Mouse (Mus musculus) forebrain, embryonic 15.5 days (tissue): ENCODE results near the gene Cnnm2. TPM values are rescaled to one million over a fixed set of nuclear protein-coding genes. Genes with fewer than 3 reads are reported as not detected.

Experiments
- ATAC-seq: fragments of 200-750 bp; cut with Nextera tagmentation; replicated peaks from 2 replicates; pipeline ENCODE4 v1.8.0; 2017; ENCODE audit warnings: mild to moderate bottlenecking, moderate TSS enrichment, moderate library complexity
- H3K27ac ChIP-seq: fragments of 300-500 bp; sonication (generic); replicated peaks from 2 replicates; pipeline ENCODE4 v1.5.1; 2015; ENCODE audit warnings: mild to moderate bottlenecking, inconsistent platforms
- H3K27me3 ChIP-seq: fragments of 300-500 bp; sonication (generic); 2 replicates; pipeline ENCODE4 v1.6.1; 2015; ENCODE audit warnings: inconsistent platforms
- H3K36me3 ChIP-seq: fragments of 300-500 bp; sonication (generic); 2 replicates; pipeline ENCODE4 v1.6.1; 2015; ENCODE audit warnings: mild to moderate bottlenecking, inconsistent platforms
- H3K4me1 ChIP-seq: fragments of 300-500 bp; sonication (generic); 2 replicates; pipeline ENCODE4 v1.6.1; 2015; ENCODE audit warnings: inconsistent platforms
- H3K4me2 ChIP-seq: fragments of 300-500 bp; sonication (generic); replicated peaks from 2 replicates; pipeline ENCODE4 v1.6.1; 2015; ENCODE audit warnings: mild to moderate bottlenecking, inconsistent platforms
- H3K4me3 ChIP-seq: fragments of 300-500 bp; sonication (generic); 2 replicates; pipeline ENCODE4 v1.5.1; 2015; ENCODE audit warnings: mild to moderate bottlenecking, inconsistent platforms
- H3K9ac ChIP-seq: fragments of 300-500 bp; sonication (generic); replicated peaks from 2 replicates; pipeline ENCODE4 v1.6.1; 2015; ENCODE audit warnings: mild to moderate bottlenecking, inconsistent platforms
- H3K9me3 ChIP-seq: fragments of 300-500 bp; sonication (generic); 2 replicates; pipeline ENCODE4 v1.6.1; 2016; ENCODE audit warnings: inconsistent platforms
- WGBS: fragments of 180-500 bp; shearing (Covaris S2); methylation state at CpG from one replicate; pipeline ENCODE4 v1.1.7; 2015; ENCODE audit warnings: mixed read lengths; 5-methylcytosine and 5-hydroxymethylcytosine counted together
- polyA plus RNA-seq: library from polyadenylated mRNA; unstranded; fragments of >200 nt; fragmentation: Nextera tagmentation; extraction: Ambion mirVana; gene quantifications from 2 replicates; pipeline ENCODE4 v1.2.1, GENCODE M21; 2015

Gene Cnnm2
- polyA plus RNA-seq, 1 experiment from 2014 or later: 4.1 TPM

DNA sequence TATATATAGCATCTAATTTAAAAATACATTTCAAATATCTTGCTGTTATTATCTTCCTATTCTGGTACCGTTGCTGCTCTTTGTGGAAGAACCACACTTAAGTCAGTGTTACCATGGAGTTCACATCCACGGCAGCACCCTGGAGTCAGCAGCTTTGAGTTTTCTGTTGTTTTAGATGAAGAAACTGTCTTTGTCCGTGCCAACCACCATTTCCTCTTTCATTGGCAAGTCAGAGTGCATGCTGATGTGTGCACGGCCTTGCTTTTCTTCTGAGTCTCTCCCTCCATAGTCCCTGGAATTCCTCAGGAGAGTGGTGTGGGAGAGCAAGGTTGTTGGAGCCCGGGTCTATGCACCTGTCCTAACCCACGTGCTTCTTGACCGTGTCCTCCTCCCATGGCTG lies 96.8 kb downstream of the Cnnm2 start:
- no peak overlapping the region for H3K27ac ChIP-seq
- WGBS: 86% methylated on average over 7 of the region's 7 CpGs
- no peaks in the 10 kb centered on the region for H3K27me3 ChIP-seq
- H3K36me3 ChIP-seq: no peaks in the 10 kb centered on the region
- H3K9me3 ChIP-seq: no peaks in the 10 kb centered on the region
- no peak overlapping the region for H3K9ac ChIP-seq
- H3K4me2 ChIP-seq: no peak overlapping the region
- no peak overlapping the region for H3K4me3 ChIP-seq
- no peak for ATAC-seq
- peaks cover 5% of the 10 kb centered on the region; the same call in 1 of the 2 replicates for H3K4me1 ChIP-seq

DNA sequence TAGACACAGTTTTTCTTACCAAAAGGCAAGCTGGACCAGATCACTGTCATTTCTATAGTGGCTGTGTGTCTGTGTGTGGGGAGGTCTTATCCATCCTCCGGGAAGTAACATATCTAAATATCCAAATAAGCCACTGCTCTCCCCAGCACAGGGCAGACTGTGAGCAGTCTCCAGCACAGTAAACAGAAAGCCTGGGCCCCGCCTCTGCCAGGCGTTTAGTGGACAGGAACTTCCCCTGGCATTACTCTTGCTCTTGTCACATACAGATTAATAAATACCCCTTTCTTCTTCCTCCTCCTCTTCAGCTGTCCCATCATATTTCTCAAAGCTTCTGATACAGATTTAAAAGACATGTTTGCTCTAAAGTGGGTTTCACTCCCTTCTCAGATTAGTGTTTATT lies 101.2 kb downstream of the Cnnm2 start:
- H3K36me3 ChIP-seq: no peaks in the 10 kb centered on the region
- H3K27ac ChIP-seq: no peak overlapping the region
- no peaks in the 10 kb centered on the region for H3K27me3 ChIP-seq
- no peak overlapping the region for H3K9ac ChIP-seq
- H3K9me3 ChIP-seq: no peaks in the 10 kb centered on the region
- no peak overlapping the region for H3K4me3 ChIP-seq
- WGBS: 64% methylated on average over 3 of the region's 3 CpGs
- no peaks in the 10 kb centered on the region; the same call in 1 of the 2 replicates for H3K4me1 ChIP-seq
- no peak for ATAC-seq
- H3K4me2 ChIP-seq: no peak overlapping the region

DNA sequence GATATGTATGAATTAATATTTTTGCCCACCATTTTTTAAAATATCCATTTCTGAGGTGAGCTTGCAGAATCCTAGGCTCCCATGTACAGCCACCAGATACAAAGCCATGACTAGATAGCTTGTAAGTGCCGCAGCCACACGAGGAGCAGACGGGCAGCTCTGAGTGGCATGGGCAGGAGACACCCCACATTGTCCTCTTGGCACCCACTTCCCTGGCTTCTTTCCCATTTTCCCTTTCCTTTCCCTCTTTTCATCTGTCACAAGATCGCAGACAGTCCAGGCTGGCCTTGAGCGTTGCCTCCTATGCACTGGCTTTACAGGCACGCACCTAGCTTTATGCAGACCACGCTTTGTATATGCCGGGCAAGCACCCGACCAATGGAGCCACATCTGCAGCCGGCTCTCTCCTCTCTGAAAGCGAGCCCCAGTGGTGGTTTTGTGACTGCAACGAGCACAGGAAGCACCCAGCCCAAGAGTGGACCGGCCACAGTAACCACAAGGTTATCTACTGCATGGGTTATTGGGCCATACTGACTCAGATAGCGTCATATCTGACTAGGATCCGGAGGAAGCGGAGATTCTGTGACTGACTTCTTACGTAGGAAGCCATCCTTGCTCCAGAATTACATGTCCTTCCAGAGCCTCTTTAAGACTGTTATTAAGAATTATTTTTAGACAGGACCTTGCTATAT lies 102.0 kb downstream of the Cnnm2 start:
- Histone ChIP-seq H3K27me3 (no peaks in the 10 kb centered on the region), H3K4me3 (no peak overlapping the region), H3K36me3 (no peaks in the 10 kb centered on the region), H3K4me2 (no peak overlapping the region), H3K4me1 (no peaks in the 10 kb centered on the region), H3K27ac (no peak overlapping the region), H3K9ac (no peak overlapping the region), H3K9me3 (no peaks in the 10 kb centered on the region)
- WGBS: 83% methylated on average over 17 of the region's 17 CpGs
- ATAC-seq: no peak

DNA sequence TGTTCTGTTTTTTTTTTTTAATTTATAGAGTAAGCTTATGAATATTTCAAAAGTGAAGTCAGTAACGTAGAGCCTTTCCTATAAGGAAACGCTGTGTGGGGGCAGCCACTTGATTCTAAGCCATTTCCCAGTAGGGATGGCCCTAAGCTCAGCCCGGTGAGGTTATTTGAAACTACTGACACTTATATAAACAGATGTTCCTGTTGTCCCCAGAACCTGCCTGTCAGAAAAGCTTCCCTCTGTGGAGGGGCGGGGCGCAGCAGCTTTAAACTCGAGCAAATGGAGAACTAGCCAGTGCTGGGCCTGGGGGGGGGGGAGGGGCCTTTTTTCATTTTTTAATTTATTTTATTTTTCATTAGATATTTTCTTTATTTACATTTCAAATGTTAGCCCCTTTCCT lies 102.7 kb downstream of the Cnnm2 start:
- WGBS: 70% methylated on average over 6 of the region's 6 CpGs
- H3K9me3 ChIP-seq: no peaks in the 10 kb centered on the region
- no peaks in the 10 kb centered on the region for H3K27me3 ChIP-seq
- H3K4me3 ChIP-seq: no peak overlapping the region
- no peak overlapping the region for H3K27ac ChIP-seq
- no peak for ATAC-seq
- H3K9ac ChIP-seq: no peak overlapping the region
- H3K4me2 ChIP-seq: no peak overlapping the region
- H3K36me3 ChIP-seq: no peaks in the 10 kb centered on the region
- no peaks in the 10 kb centered on the region for H3K4me1 ChIP-seq

DNA sequence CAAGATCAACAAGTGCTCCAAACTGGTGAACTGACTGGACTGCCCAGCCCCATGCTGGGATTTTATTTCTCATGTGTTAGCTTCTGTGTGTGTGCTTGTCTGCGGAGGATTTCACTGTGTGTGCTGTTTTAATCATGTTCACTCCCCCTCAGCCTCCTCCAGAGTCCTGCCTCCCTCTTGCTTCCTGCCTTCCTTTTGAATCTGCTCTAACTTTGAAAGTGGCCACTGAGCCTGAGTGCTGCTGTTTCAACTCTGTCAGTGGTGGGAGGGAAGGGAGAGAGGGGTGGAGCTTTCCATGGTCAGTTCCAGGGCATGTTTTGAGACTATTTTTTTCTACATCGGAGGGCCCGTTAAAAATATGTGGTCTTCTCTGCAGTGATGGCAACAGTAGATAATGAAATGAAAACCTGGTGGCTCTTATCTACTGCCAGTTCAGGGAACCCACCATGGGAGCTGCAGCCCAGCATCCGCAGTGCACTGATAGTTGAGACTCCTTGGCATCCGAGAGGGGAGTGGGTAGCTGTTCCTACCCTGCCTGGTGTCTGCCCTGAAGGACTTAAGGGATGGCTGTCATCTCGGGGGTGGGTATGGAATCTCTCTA lies 103.4 kb downstream of the Cnnm2 start:
- no peaks in the 10 kb centered on the region for H3K27me3 ChIP-seq
- no peaks in the 10 kb centered on the region for H3K36me3 ChIP-seq
- H3K4me1 ChIP-seq: no peaks in the 10 kb centered on the region
- no peak overlapping the region for H3K27ac ChIP-seq
- H3K9ac ChIP-seq: no peak overlapping the region
- no peak overlapping the region for H3K4me2 ChIP-seq
- 78% methylated on average over 6 of the region's 6 CpGs for WGBS
- no peak for ATAC-seq
- no peaks in the 10 kb centered on the region for H3K9me3 ChIP-seq
- no peak overlapping the region for H3K4me3 ChIP-seq

DNA sequence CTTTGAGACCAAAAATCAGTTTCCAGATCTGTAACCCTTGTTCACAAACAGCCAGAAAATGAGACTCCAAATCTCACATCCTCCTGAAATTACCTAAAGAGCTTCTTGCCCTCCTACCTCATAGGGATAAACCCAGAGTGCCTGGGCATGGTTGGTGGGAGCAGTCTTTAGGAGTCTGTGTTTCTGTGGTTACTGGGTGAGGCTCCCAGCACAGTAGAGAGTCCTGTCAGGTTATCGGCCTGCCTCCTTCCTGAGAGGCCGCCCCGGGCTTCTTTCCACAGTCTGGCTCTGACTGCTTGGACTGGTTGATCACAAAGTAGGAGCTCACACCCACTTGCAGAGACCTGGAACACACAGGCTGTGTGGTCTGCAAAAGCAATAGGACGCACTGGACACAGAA lies 104.0 kb downstream of the Cnnm2 start:
- Histone ChIP-seq H3K27ac (no peak overlapping the region), H3K4me1 (no peaks in the 10 kb centered on the region), H3K9ac (no peak overlapping the region), H3K36me3 (no peaks in the 10 kb centered on the region), H3K4me2 (no peak overlapping the region), H3K9me3 (no peaks in the 10 kb centered on the region), H3K4me3 (no peak overlapping the region), H3K27me3 (no peaks in the 10 kb centered on the region)
- WGBS: 84% methylated on average over 4 of the region's 4 CpGs
- no peak for ATAC-seq

DNA sequence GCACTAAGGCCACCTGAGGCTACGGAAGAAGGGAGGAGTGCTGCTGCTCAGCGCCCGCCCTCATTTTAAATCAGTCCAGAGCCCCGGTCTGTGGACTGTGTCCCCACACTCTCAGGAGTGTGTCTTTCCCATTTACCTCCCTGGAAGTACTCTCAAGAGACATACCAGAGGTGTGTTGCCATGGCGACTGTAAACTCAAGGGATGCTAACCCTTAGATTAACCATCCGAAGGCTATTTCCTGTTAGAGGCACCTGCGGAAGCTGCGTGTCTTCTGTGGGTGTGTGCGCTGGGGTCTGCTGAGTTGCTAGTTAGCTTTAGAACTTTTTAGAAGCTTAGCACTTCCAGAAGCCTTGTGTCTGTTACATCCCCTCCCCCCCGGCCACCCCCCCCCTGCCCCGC lies 107.7 kb downstream of the Cnnm2 start:
- H3K9me3 ChIP-seq: no peaks in the 10 kb centered on the region
- no peaks in the 10 kb centered on the region for H3K27me3 ChIP-seq
- H3K4me2 ChIP-seq: no peak overlapping the region
- H3K36me3 ChIP-seq: no peaks in the 10 kb centered on the region
- 62% methylated on average over 11 of the region's 11 CpGs for WGBS
- H3K9ac ChIP-seq: no peak overlapping the region
- H3K4me3 ChIP-seq: no peak overlapping the region
- H3K27ac ChIP-seq: no peak overlapping the region
- no peak for ATAC-seq
- H3K4me1 ChIP-seq: no peaks in the 10 kb centered on the region

DNA sequence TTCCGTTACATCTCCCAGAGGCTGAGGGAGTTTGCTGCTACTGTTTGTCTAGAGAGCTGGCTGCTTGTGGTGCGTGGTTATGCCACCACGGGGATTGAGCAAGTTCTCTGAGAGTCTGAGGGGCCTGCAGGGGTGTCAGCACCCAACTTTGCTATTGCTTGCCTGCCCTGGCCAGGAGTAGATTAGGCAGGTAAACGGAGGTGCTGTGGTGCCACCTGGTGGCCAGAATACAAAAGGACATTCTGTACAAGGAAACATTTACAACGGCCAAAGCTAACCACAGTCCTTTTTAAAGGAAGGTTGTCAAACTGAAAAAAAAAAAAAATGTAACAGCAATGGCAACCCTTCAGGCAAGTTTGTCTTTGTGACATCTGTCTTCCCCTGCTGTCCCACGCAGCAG lies 108.1 kb downstream of the Cnnm2 start:
- no peaks in the 10 kb centered on the region for H3K9me3 ChIP-seq
- H3K36me3 ChIP-seq: no peaks in the 10 kb centered on the region
- WGBS: 7% methylated on average over 6 of the region's 6 CpGs
- no peak overlapping the region for H3K27ac ChIP-seq
- peak; percentile 85 for ATAC-seq
- H3K4me1 ChIP-seq: no peaks in the 10 kb centered on the region
- no peaks in the 10 kb centered on the region for H3K27me3 ChIP-seq
- no peak overlapping the region for H3K9ac ChIP-seq
- H3K4me2 ChIP-seq: no peak overlapping the region
- no peak overlapping the region for H3K4me3 ChIP-seq

DNA sequence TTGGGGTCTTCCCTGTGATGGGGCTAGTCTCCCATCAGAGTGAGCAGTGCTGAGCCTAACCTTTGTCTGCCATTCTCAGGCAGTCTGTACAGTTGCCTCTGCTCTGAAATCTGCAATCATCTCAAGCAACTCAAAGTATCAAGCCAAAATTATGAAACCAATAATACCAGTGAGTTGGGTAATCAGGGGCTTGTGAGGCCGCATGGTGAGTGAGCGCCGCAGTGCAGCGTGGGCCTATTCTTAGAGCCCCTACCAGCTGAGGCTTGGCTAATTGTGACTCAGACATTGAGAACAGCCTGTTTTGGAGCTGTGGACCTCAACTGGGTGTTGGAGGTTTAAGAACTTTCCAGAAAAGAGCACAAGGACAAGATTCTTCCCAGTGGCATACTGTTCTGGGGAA lies 109.7 kb downstream of the Cnnm2 start:
- no peak overlapping the region for H3K9ac ChIP-seq
- no peak overlapping the region for H3K4me3 ChIP-seq
- 92% methylated on average over 4 of the region's 4 CpGs for WGBS
- H3K27ac ChIP-seq: no peak overlapping the region
- H3K4me2 ChIP-seq: no peak overlapping the region
- ATAC-seq: no peak
- H3K9me3 ChIP-seq: no peaks in the 10 kb centered on the region
- no peaks in the 10 kb centered on the region for H3K27me3 ChIP-seq
- H3K4me1 ChIP-seq: no peaks in the 10 kb centered on the region
- H3K36me3 ChIP-seq: no peaks in the 10 kb centered on the region

DNA sequence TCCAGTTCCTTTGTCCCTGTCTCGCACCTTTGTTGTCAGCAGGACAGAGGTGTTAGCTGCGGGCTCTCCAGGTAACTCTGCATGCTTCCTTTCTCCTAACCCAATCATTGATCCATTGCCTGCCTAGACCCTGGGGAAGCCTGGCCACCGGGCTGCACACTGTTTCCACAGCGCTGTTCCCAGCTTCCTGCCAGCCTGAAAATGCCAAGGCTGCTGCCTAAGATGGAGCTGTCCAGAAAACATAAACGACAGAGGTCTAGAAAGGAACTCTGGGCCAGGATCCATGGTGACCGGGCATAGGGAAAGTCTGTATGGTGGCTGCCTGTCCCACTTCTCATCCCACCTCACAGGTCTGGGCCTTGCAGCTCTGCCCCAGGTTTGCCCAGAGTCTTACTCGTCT lies 110.3 kb downstream of the Cnnm2 start:
- no peak overlapping the region for H3K27ac ChIP-seq
- no peak overlapping the region for H3K4me3 ChIP-seq
- H3K36me3 ChIP-seq: no peaks in the 10 kb centered on the region
- H3K4me2 ChIP-seq: no peak overlapping the region
- H3K9ac ChIP-seq: no peak overlapping the region
- ATAC-seq: no peak
- H3K27me3 ChIP-seq: no peaks in the 10 kb centered on the region
- H3K9me3 ChIP-seq: no peaks in the 10 kb centered on the region
- 76% methylated on average over 7 of the region's 7 CpGs for WGBS
- H3K4me1 ChIP-seq: no peaks in the 10 kb centered on the region

DNA sequence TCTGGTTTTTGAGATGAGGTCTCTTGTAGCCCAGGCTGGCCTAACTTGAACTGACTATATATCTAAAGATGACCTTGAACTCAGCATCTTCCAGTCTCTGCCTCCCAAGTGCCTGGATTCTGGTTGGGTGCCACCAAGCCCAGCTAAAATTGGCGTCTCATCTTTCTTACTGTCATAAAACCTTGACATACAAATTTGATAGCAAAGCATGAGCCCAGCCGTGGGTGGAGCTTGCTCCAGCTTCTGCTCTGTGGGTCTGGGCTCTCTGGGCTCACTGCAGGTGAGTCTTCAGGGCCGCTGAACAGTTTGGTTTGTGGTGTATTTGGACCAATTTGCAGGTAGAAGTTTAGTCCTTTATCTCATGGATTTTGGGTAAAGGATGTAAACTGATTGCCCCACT lies 112.5 kb downstream of the Cnnm2 start:
- 88% methylated on average over 3 of the region's 3 CpGs for WGBS
- ATAC-seq: no peak
- Histone ChIP-seq H3K27ac (no peak overlapping the region), H3K9me3 (no peaks in the 10 kb centered on the region), H3K4me3 (no peak overlapping the region), H3K4me2 (no peak overlapping the region), H3K9ac (no peak overlapping the region), H3K27me3 (no peaks in the 10 kb centered on the region), H3K36me3 (no peaks in the 10 kb centered on the region), H3K4me1 (no peaks in the 10 kb centered on the region)

DNA sequence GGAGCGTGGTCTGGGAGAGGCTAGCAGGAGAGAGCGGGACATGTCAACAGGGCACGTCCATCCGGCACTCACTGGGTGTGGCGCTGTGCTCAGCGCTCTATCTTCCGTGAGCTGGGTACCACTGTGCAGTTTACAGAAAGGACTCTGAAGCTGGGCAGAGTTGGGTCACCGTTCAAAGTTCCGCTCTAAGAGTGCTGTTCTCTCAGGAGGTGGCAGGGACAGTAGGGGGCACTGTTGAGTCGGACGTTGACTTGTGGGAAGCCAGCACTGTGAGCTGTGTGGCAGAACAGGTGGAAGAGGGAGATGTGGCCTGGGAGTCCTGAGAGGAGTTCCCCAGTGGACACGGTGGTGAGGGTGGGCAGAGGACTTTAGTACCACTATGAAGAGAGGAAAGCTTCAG lies 114.4 kb downstream of the Cnnm2 start:
- peak; percentile 35 for ATAC-seq
- WGBS: 33% methylated on average over 12 of the region's 12 CpGs
- no peaks in the 10 kb centered on the region for H3K4me1 ChIP-seq

DNA sequence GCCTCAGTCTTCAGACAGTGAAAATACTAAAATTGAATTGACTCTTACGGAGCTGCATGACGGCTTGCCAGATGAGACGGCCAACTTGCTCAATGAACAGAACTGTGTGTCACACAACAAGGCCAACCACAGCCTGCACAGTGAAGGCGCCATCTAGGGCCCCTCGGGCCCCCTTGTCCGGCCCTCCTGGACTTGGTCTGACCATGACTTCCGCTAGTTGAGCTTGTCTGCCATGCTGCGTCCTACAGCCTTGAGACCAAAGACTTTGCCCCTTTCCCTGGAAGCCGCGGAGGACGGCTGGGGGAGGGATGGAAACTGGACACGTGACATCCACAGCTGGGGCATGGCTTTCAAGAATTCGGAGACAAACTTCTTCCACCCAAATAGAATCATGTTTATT lies 116.5 kb downstream of the Cnnm2 start:
- Histone ChIP-seq H3K27ac (no peak overlapping the region), H3K4me3 (no peak overlapping the region), H3K4me2 (no peak overlapping the region), H3K27me3 (no peaks in the 10 kb centered on the region), H3K4me1 (no peaks in the 10 kb centered on the region), H3K36me3 (peaks cover 8% of the 10 kb centered on the region; the same call in 1 of the 2 replicates), H3K9ac (no peak overlapping the region), H3K9me3 (no peaks in the 10 kb centered on the region)
- no peak for ATAC-seq
- WGBS: 89% methylated on average over 13 of the region's 13 CpGs

More for the DNA sequence above, 114.4 kb downstream of the Cnnm2 start:
- no peaks in the 10 kb centered on the region for H3K27me3 ChIP-seq
- no peak overlapping the region for H3K4me3 ChIP-seq
- H3K27ac ChIP-seq: no peak overlapping the region
- no peak overlapping the region for H3K4me2 ChIP-seq
- H3K9ac ChIP-seq: no peak overlapping the region
- H3K36me3 ChIP-seq: no peaks in the 10 kb centered on the region
- H3K9me3 ChIP-seq: no peaks in the 10 kb centered on the region
